In genomic region chr7:66753816-66754215, GRCm38 (mm10) we compare ENCODE assay signal across 11 mouse cellular contexts. TPM values are rescaled to one million over a fixed set of nuclear protein-coding genes. Genes with fewer than 3 reads are reported as not detected.
"Had no signal": no experiment of that assay in that cellular context is flagged by ENCODE, and none has a peak within 500 bp of the region (broad histone marks: within the 10 kb centered on the region; RNA-seq: fewer than 3 reads in every experiment).

No protein-coding gene starts in this region.

- ATAC-seq: liver, embryonic 12.5 days; midbrain, embryonic 13.5 days had no signal

- H3K27ac ChIP-seq: limb, embryonic 15.5 days; liver, embryonic 12.5 days; midbrain, embryonic 13.5 days had no signal

- H3K36me3 ChIP-seq: limb, embryonic 15.5 days; liver, embryonic 12.5 days; midbrain, embryonic 13.5 days had no signal

- H3K4me1 ChIP-seq: liver, embryonic 12.5 days; midbrain, embryonic 13.5 days had no signal

- H3K4me3 ChIP-seq: limb, embryonic 15.5 days; liver, embryonic 12.5 days; midbrain, embryonic 13.5 days had no signal

- H3K4me2 ChIP-seq: limb, embryonic 15.5 days; liver, embryonic 12.5 days; midbrain, embryonic 13.5 days had no signal

- H3K9me3 ChIP-seq: limb, embryonic 15.5 days; liver, embryonic 12.5 days; midbrain, embryonic 13.5 days had no signal

- DNase-seq: kidney, adult 8-10 months; kidney, postnatal 36 days; layer of hippocampus, adult 9-11 months; layer of hippocampus, postnatal 36 days; right cerebral cortex, postnatal 14 days; thymus, adult 18-20 months; thymus, postnatal 25 days had no signal

- H3K27me3 ChIP-seq: limb, embryonic 15.5 days; liver, embryonic 12.5 days; midbrain, embryonic 13.5 days had no signal

- H3K9ac ChIP-seq: limb, embryonic 15.5 days; liver, embryonic 12.5 days; midbrain, embryonic 13.5 days had no signal

RNA-seq across cellular contexts. Expression of gene Cers3, which starts 10.5 kb away (rescaled TPM):
- polyA plus RNA-seq: spleen, adult 2 months had no signal
